Mouse (Mus musculus) small intestine, adult 10 weeks (tissue): ENCODE measurements around the gene Dusp16. TPM values are rescaled to one million over a fixed set of nuclear protein-coding genes. Genes with fewer than 3 reads are reported as not detected.

ENCODE experiments used
- polyA plus RNA-seq: library from polyadenylated mRNA; stranded (reverse); fragments of 350-450 nt; fragmentation: Illumina TruSeq; extraction: RNeasy Lipid Tissue Mini Kit (QIAGEN cat#74804); gene quantifications from one replicate; pipeline ENCODE4 v1.2.3, GENCODE M21; 2014; ENCODE audit warnings: low replicate concordance

Gene Dusp16
- polyA plus RNA-seq = 107 TPM

GRCm38 (mm10) chr6:134792141-134793045 lies at the start of gene Dusp16:
Gene Dusp16, minus strand, starts transcription at chr6:134792625.

GRCm38 (mm10) chr6:134829786-134830700 lies 37.6 kb upstream of the Dusp16 start, which contains the start of gene Crebl2:
Gene Crebl2, plus strand, starts transcription at chr6:134830154.

Other genes with a start within 250 kb of the Dusp16 start
- gene Lrp6, start 225.7 kb downstream of the Dusp16 start, polyA plus RNA-seq = 84.1 TPM
- 8.4 TPM for gene Mansc1, start 160.1 kb downstream of the Dusp16 start, polyA plus RNA-seq
- 2.2 TPM for gene Borcs5, start 153.1 kb downstream of the Dusp16 start, polyA plus RNA-seq
- gene Crebl2, start 37.5 kb upstream of the Dusp16 start, polyA plus RNA-seq = 25.9 TPM
- 1.5 TPM for gene Gpr19, start 106.0 kb upstream of the Dusp16 start, polyA plus RNA-seq
- 141 TPM for gene Cdkn1b, start 127.8 kb upstream of the Dusp16 start, polyA plus RNA-seq
- gene Apold1, start 189.1 kb upstream of the Dusp16 start, polyA plus RNA-seq = 2.0 TPM
- gene Ddx47, start 219.0 kb upstream of the Dusp16 start, polyA plus RNA-seq = 84.6 TPM